Comparison of ENCODE assay signal across 8 mouse cellular contexts in genomic region chr13:44673967-44674357, GRCm38 (mm10). TPM values are rescaled to one million over a fixed set of nuclear protein-coding genes. Genes with fewer than 3 reads are reported as not detected.
A peak's percentile ranks its signal among the peaks of the same experiment; 100 is the strongest.
DNase-seq lines count a peak whose midpoint lies in the region; ATAC-seq lines count a peak whose summit lies in the region.

No protein-coding gene starts in this region.

- 49% methylated on average over 12 of the region's 12 CpGs for WGBS in midbrain, embryonic 13.5 days
- WGBS in midbrain, embryonic 14.5 days = 41% methylated on average over 12 of the region's 12 CpGs
- 23% methylated on average over 12 of the region's 12 CpGs for WGBS in embryonic facial prominence, embryonic 13.5 days
- WGBS in limb, embryonic 11.5 days = 19% methylated on average over 12 of the region's 12 CpGs
- WGBS in stomach, embryonic 15.5 days = 18% methylated on average over 12 of the region's 12 CpGs

- no peak overlapping the region for H3K27ac ChIP-seq in midbrain, embryonic 13.5 days
- H3K27ac ChIP-seq in midbrain, embryonic 14.5 days (replicated peaks; ENCODE audit: low read depth, low read length) = no peak overlapping the region
- no peak overlapping the region for H3K27ac ChIP-seq in embryonic facial prominence, embryonic 13.5 days
- no peak overlapping the region for H3K27ac ChIP-seq in limb, embryonic 11.5 days (replicated peaks; ENCODE audit: low read depth, low read length)
- H3K27ac ChIP-seq in stomach, embryonic 15.5 days = no peak overlapping the region

- no peaks in the 10 kb centered on the region for H3K9me3 ChIP-seq in midbrain, embryonic 13.5 days
- no peaks in the 10 kb centered on the region for H3K9me3 ChIP-seq in midbrain, embryonic 14.5 days (ENCODE audit: control insufficient read depth, low read length)
- H3K9me3 ChIP-seq in embryonic facial prominence, embryonic 13.5 days = no peaks in the 10 kb centered on the region
- no peaks in the 10 kb centered on the region for H3K9me3 ChIP-seq in limb, embryonic 11.5 days (ENCODE audit: control insufficient read depth, low read length)
- H3K9me3 ChIP-seq in stomach, embryonic 15.5 days = no peaks in the 10 kb centered on the region

- H3K27me3 ChIP-seq in midbrain, embryonic 13.5 days = peaks cover 10% of the 10 kb centered on the region
- no peaks in the 10 kb centered on the region; the same call in 1 of the 2 replicates for H3K27me3 ChIP-seq in midbrain, embryonic 14.5 days (ENCODE audit: control insufficient read depth, insufficient read depth, low read length)
- peaks cover 8% of the 10 kb centered on the region for H3K27me3 ChIP-seq in embryonic facial prominence, embryonic 13.5 days
- peaks cover 2% of the 10 kb centered on the region; the same call in 1 of the 2 replicates for H3K27me3 ChIP-seq in limb, embryonic 11.5 days (ENCODE audit: control insufficient read depth, insufficient read depth, low read length)
- no peaks in the 10 kb centered on the region for H3K27me3 ChIP-seq in stomach, embryonic 15.5 days (replicated peaks)

- H3K36me3 ChIP-seq in midbrain, embryonic 13.5 days = no peaks in the 10 kb centered on the region
- no peaks in the 10 kb centered on the region for H3K36me3 ChIP-seq in midbrain, embryonic 14.5 days (ENCODE audit: control insufficient read depth, insufficient read depth, low read length)
- H3K36me3 ChIP-seq in embryonic facial prominence, embryonic 13.5 days = no peaks in the 10 kb centered on the region
- H3K36me3 ChIP-seq in limb, embryonic 11.5 days (ENCODE audit: control insufficient read depth, insufficient read depth, low read length) = no peaks in the 10 kb centered on the region
- no peaks in the 10 kb centered on the region for H3K36me3 ChIP-seq in stomach, embryonic 15.5 days

- no peaks in the 10 kb centered on the region for H3K4me1 ChIP-seq in midbrain, embryonic 13.5 days (replicated peaks)
- H3K4me1 ChIP-seq in midbrain, embryonic 14.5 days (ENCODE audit: control insufficient read depth, insufficient read depth, low read length) = no peaks in the 10 kb centered on the region
- peaks cover 15% of the 10 kb centered on the region for H3K4me1 ChIP-seq in embryonic facial prominence, embryonic 13.5 days
- no peaks in the 10 kb centered on the region; the same call in 1 of the 2 replicates for H3K4me1 ChIP-seq in limb, embryonic 11.5 days (ENCODE audit: control insufficient read depth, insufficient read depth, low read length)
- H3K4me1 ChIP-seq in stomach, embryonic 15.5 days = 0 out of 2 replicates have a peak, but pooled peaks cover 7% of the 10 kb centered on the region

- H3K4me3 ChIP-seq in midbrain, embryonic 13.5 days (replicated peaks) = no peak overlapping the region
- H3K4me3 ChIP-seq in midbrain, embryonic 14.5 days (replicated peaks; ENCODE audit: low read depth, low read length) = no peak overlapping the region
- H3K4me3 ChIP-seq in embryonic facial prominence, embryonic 13.5 days = peak overlapping the region; percentile 5; the same call in 1 of the 2 replicates
- no peak overlapping the region for H3K4me3 ChIP-seq in limb, embryonic 11.5 days (ENCODE audit: low read depth, low read length)
- peak overlapping the region; percentile 18 for H3K4me3 ChIP-seq in stomach, embryonic 15.5 days (replicated peaks)

- ATAC-seq in midbrain, embryonic 13.5 days = no peak
- ATAC-seq in midbrain, embryonic 14.5 days (ENCODE audit: low FRiP score, low TSS enrichment) = no peak
- ATAC-seq in embryonic facial prominence, embryonic 13.5 days (ENCODE audit: insufficient number of reproducible peaks, insufficient read depth, low FRiP score, low TSS enrichment, low read depth) = no peak
- no peak for ATAC-seq in limb, embryonic 11.5 days (ENCODE audit: insufficient number of reproducible peaks, low FRiP score, low TSS enrichment, low read depth)
- no peak for ATAC-seq in stomach, embryonic 15.5 days (ENCODE audit: insufficient read depth, low FRiP score, low read depth)

- no peak for DNase-seq in midbrain, embryonic 14.5 days
- no peak for DNase-seq in limb, embryonic 11.5 days (ENCODE audit: low spot score)
- no peak for DNase-seq in retina, postnatal 1 day
- DNase-seq in kidney, postnatal 36 days = no peak
- no peak for DNase-seq in gastrocnemius, postnatal 25 days

- H3K9ac ChIP-seq in midbrain, embryonic 13.5 days (replicated peaks) = no peak overlapping the region
- no peak overlapping the region for H3K9ac ChIP-seq in midbrain, embryonic 14.5 days (replicated peaks; ENCODE audit: low read length)
- no peak overlapping the region for H3K9ac ChIP-seq in embryonic facial prominence, embryonic 13.5 days
- no peak overlapping the region for H3K9ac ChIP-seq in limb, embryonic 11.5 days (ENCODE audit: low read length)
- no peak overlapping the region for H3K9ac ChIP-seq in stomach, embryonic 15.5 days

- peak overlapping the region; percentile 22; the same call in 1 of the 2 replicates for H3K4me2 ChIP-seq in midbrain, embryonic 13.5 days (replicated peaks)
- H3K4me2 ChIP-seq in midbrain, embryonic 14.5 days (ENCODE audit: low read length) = no peak overlapping the region
- H3K4me2 ChIP-seq in embryonic facial prominence, embryonic 13.5 days = peak overlapping the region; percentile 48
- peak overlapping the region; percentile 26; the same call in 1 of the 2 replicates for H3K4me2 ChIP-seq in limb, embryonic 11.5 days (ENCODE audit: low read depth, severe bottlenecking)
- H3K4me2 ChIP-seq in stomach, embryonic 15.5 days = peak overlapping the region; percentile 51

RNA-seq across cellular contexts. Expression of gene Jarid2, which starts 55.3 kb away (rescaled TPM):
- polyA plus RNA-seq in midbrain, embryonic 13.5 days (2015; fragmentation: Nextera tagmentation; extraction: Ambion mirVana) = 53.7 and 54.5 TPM in 2 replicates
- 31.7 and 35.7 TPM in 2 replicates for polyA plus RNA-seq in midbrain, embryonic 14.5 days (2014; fragmentation: Nextera tagmentation; extraction: Ambion mirVana)
- 34.6 and 36.6 TPM in 2 replicates for polyA plus RNA-seq in embryonic facial prominence, embryonic 13.5 days (2015; fragmentation: Nextera tagmentation; extraction: Ambion mirVana)
- 34.5 and 37.6 TPM in 2 replicates for polyA plus RNA-seq in limb, embryonic 11.5 days (2014; fragmentation: Nextera tagmentation; extraction: Ambion mirVana)
- 24.4 and 24.8 TPM in 2 replicates for polyA plus RNA-seq in stomach, embryonic 15.5 days (2015; fragmentation: Nextera tagmentation; extraction: Ambion mirVana)
- total RNA-seq in gastrocnemius, postnatal 25 days (2021) = 10 to 100 TPM; 23.0 to 27.5 TPM

Comparison
In these comparisons a context has a peak if more than half of its experiments do, and no peak if none do; other contexts are left out.
1. H3K4me3 ChIP-seq: peak in embryonic facial prominence, embryonic 13.5 days (single experiment) and stomach, embryonic 15.5 days (single experiment); none in midbrain, embryonic 13.5 days (single experiment), midbrain, embryonic 14.5 days (single experiment) and limb, embryonic 11.5 days (single experiment).